Mouse (Mus musculus) CH12.LX (cell line): ENCODE results near the gene Calr.

Source experiments
- POLR2A ChIP-seq: IDR thresholded peaks from 2 replicates; pipeline ENCODE4 v1.6.1; 2011; ENCODE audit warnings: low read depth, mild to moderate bottlenecking, improper control_type of control experiment, low read length
- USF1 ChIP-seq: IDR thresholded peaks from 2 replicates; pipeline ENCODE4 v1.6.1; 2014; ENCODE audit warnings: low read depth, mild to moderate bottlenecking, inconsistent platforms, low read length, improper control_type of control experiment

DNA sequence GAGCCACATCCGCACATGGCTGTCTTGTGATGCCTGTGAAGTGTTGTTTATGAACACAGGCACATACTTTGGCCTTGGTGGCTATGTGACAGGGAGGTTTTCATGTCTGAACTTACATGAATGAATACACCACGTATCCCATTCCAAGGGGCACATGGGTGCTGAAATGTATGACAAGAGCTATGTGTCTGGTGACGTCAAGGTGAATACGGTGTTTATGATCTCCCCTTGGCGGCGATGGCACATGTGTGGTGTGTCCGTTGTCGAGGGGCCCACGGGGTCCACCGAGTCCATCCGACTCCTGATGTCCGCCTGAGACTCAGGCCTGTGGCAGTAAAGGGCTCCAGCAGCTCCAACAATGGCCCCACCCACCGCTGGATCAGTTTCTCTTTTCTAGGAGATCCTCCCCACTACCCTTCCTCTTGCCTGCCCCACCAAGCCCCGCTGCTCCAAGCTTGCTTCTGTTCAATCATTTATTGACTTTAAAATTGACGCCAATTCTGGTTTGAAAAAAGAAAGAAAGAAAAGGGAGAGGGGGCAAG lies 49.4 kb downstream of the Calr start:
- TF ChIP-seq POLR2A (no peak), USF1 (no peak)
